Mouse (Mus musculus) midbrain, embryonic 11.5 days (tissue): ENCODE results near the gene Cdca3. TPM values are rescaled to one million over a fixed set of nuclear protein-coding genes. Genes with fewer than 3 reads are reported as not detected.
A peak's percentile ranks its signal among the peaks of the same experiment; 100 is the strongest.
"Not testable (repeated sequence)": the region's sequence is repeated elsewhere in the genome, so short reads cannot be mapped to it uniquely, and the experiment has no call there.

Experiments
- ATAC-seq: fragments of 200-750 bp; cut with Nextera tagmentation; 2 replicates; pipeline ENCODE4 v1.8.0; 2017; ENCODE audit warnings: moderate TSS enrichment, moderate library complexity; ENCODE audit not compliant: low FRiP score
- DNase-seq: peaks from one replicate; pipeline ENCODE4 v3.0.0; 2015; ENCODE audit warnings: low spot score; ENCODE audit errors: missing footprints
- H3K27ac ChIP-seq: fragments of 300-500 bp; sonication (generic); 2 replicates; pipeline ENCODE4 v1.5.1; 2014; ENCODE audit warnings: low read depth, low read length
- H3K27me3 ChIP-seq: fragments of 300-500 bp; sonication (generic); 2 replicates; pipeline ENCODE4 v1.6.1; 2014; ENCODE audit warnings: mild to moderate bottlenecking, low read length, moderate library complexity, mixed read lengths; ENCODE audit not compliant: control insufficient read depth, insufficient read depth
- H3K36me3 ChIP-seq: fragments of 300-500 bp; sonication (generic); 2 replicates; pipeline ENCODE4 v1.6.1; 2014; ENCODE audit warnings: mild to moderate bottlenecking, low read length, moderate library complexity, mixed read lengths; ENCODE audit not compliant: control insufficient read depth, insufficient read depth
- H3K4me1 ChIP-seq: fragments of 300-500 bp; sonication (generic); 2 replicates; pipeline ENCODE4 v1.6.1; 2014; ENCODE audit warnings: low read length; ENCODE audit not compliant: control insufficient read depth, insufficient read depth
- H3K4me2 ChIP-seq: fragments of 300-500 bp; sonication (generic); 2 replicates; pipeline ENCODE4 v1.6.1; 2014; ENCODE audit warnings: mild to moderate bottlenecking, moderate library complexity
- H3K4me3 ChIP-seq: fragments of 300-500 bp; sonication (generic); 2 replicates; pipeline ENCODE4 v1.5.1; 2014; ENCODE audit warnings: low read depth, low read length
- H3K9ac ChIP-seq: fragments of 300-500 bp; sonication (generic); 2 replicates; pipeline ENCODE4 v1.6.1; 2014; ENCODE audit warnings: low read length
- H3K9me3 ChIP-seq: fragments of 300-500 bp; sonication (generic); 2 replicates; pipeline ENCODE4 v1.6.1; 2016; ENCODE audit warnings: low read length; ENCODE audit not compliant: control insufficient read depth
- WGBS: fragments of 180-500 bp; shearing (Covaris S2); extraction: QIAGEN DNeasy Blood & Tissue Kit; methylation state at CpG from one replicate; pipeline ENCODE4 v1.1.7; 2014; 5-methylcytosine and 5-hydroxymethylcytosine counted together
- polyA plus RNA-seq: library from polyadenylated mRNA; unstranded; fragments of >200 nt; fragmentation: Nextera tagmentation; extraction: Ambion mirVana; gene quantifications from 2 replicates; pipeline ENCODE4 v1.2.1, GENCODE M21; 2014

Cdca3 gene
- polyA plus RNA-seq, 1 experiment from 2014 or later: 244 TPM

GRCm38 (mm10) chr6:124822049-124822448 is 7.3 kb upstream of the Cdca3 start:
- no peak for ATAC-seq
- Histone ChIP-seq H3K36me3 (peaks cover 50% of the 10 kb centered on the region), H3K4me1 (no peaks in the 10 kb centered on the region), H3K27ac (no peak overlapping the region), H3K9me3 (no peaks in the 10 kb centered on the region), H3K4me3 (no peak overlapping the region), H3K9ac (no peak overlapping the region), H3K27me3 (no peaks in the 10 kb centered on the region), H3K4me2 (no peak overlapping the region)
- peak; percentile 31 for DNase-seq
- WGBS: 93% methylated on average over 4 of the region's 4 CpGs

GRCm38 (mm10) chr6:124828101-124828592 is 1.2 kb upstream of the Cdca3 start:
- Histone ChIP-seq H3K27me3 (no peaks in the 10 kb centered on the region), H3K4me3 (peak overlapping the region; percentile 74), H3K4me1 (peaks cover 22% of the 10 kb centered on the region), H3K9me3 (no peaks in the 10 kb centered on the region), H3K27ac (peak overlapping the region; percentile 52; the same call in 1 of the 2 replicates), H3K9ac (peak overlapping the region; percentile 71), H3K4me2 (peak overlapping the region; percentile 95), H3K36me3 (peaks cover 26% of the 10 kb centered on the region)
- WGBS: 27% methylated on average over 10 of the region's 10 CpGs
- peak; percentile 88 for DNase-seq
- ATAC-seq: no peak

- Histone ChIP-seq H3K9me3 (no peaks in the 10 kb centered on the region), H3K36me3 (peaks cover 19% of the 10 kb centered on the region), H3K4me1 (peaks cover 22% of the 10 kb centered on the region), H3K27ac (peak overlapping the region; percentile 78), H3K4me3 (peak overlapping the region; percentile 74), H3K27me3 (no peaks in the 10 kb centered on the region), H3K9ac (peak overlapping the region; percentile 79), H3K4me2 (peak overlapping the region; percentile 75)
- under 1% methylated on average over 38 of the region's 38 CpGs for WGBS
- peak; percentile 86 for ATAC-seq
- DNase-seq: peak; percentile 98
Measured at GRCm38 (mm10) chr6:124829799-124830700, 703 bp downstream of the Cdca3 start.

GRCm38 (mm10) chr6:124831199-124831598 is 1.9 kb downstream of the Cdca3 start:
- ATAC-seq, H3K9ac ChIP-seq, H3K27ac ChIP-seq, DNase-seq, H3K27me3 ChIP-seq, H3K9me3 ChIP-seq: not testable (repeated sequence)
- Histone ChIP-seq H3K4me1 (peaks cover 22% of the 10 kb centered on the region), H3K4me2 (peak overlapping the region; percentile 75), H3K4me3 (peak overlapping the region; percentile 74), H3K36me3 (peaks cover 12% of the 10 kb centered on the region)
- WGBS: 96% methylated on average over 4 of the region's 4 CpGs

GRCm38 (mm10) chr6:124831649-124832048 is 2.3 kb downstream of the Cdca3 start:
- DNase-seq (no peak), ATAC-seq (no peak)
- Histone ChIP-seq H3K9ac (no peak overlapping the region), H3K4me1 (peaks cover 22% of the 10 kb centered on the region), H3K9me3 (no peaks in the 10 kb centered on the region), H3K36me3 (peaks cover 12% of the 10 kb centered on the region), H3K4me3 (peak overlapping the region; percentile 74; the same call in 1 of the 2 replicates), H3K27ac (no peak overlapping the region), H3K27me3 (no peaks in the 10 kb centered on the region; the same call in 1 of the 2 replicates), H3K4me2 (no peak overlapping the region)
- WGBS: 95% methylated on average over 8 of the region's 8 CpGs

- Histone ChIP-seq H3K27me3 (no peaks in the 10 kb centered on the region; the same call in 1 of the 2 replicates), H3K9me3 (no peaks in the 10 kb centered on the region), H3K36me3 (peaks cover 12% of the 10 kb centered on the region), H3K4me2 (no peak overlapping the region), H3K4me1 (peaks cover 16% of the 10 kb centered on the region), H3K9ac (no peak overlapping the region), H3K27ac (no peak overlapping the region), H3K4me3 (no peak overlapping the region)
- DNase-seq (peak; percentile 81), ATAC-seq (no peak)
- WGBS: 84% methylated on average over 6 of the region's 6 CpGs
Measured at GRCm38 (mm10) chr6:124834512-124835081, 5.2 kb downstream of the Cdca3 start.

- Histone ChIP-seq H3K9ac (no peak overlapping the region), H3K4me1 (peaks cover 22% of the 10 kb centered on the region), H3K4me3 (no peak overlapping the region), H3K27me3 (no peaks in the 10 kb centered on the region; the same call in 1 of the 2 replicates), H3K9me3 (no peaks in the 10 kb centered on the region), H3K27ac (no peak overlapping the region; the same call in 1 of the 2 replicates), H3K36me3 (peaks cover 12% of the 10 kb centered on the region), H3K4me2 (no peak overlapping the region)
- 62% methylated on average over 10 of the region's 10 CpGs for WGBS
- no peak for ATAC-seq
- peak; percentile 8 for DNase-seq
Measured at GRCm38 (mm10) chr6:124835531-124835930, 6.2 kb downstream of the Cdca3 start.

GRCm38 (mm10) chr6:124836411-124836810 is 7.1 kb downstream of the Cdca3 start:
- ATAC-seq (no peak), DNase-seq (no peak)
- WGBS: 80% methylated on average over 7 of the region's 7 CpGs
- no peak overlapping the region for H3K4me3 ChIP-seq
- H3K27ac ChIP-seq: no peak overlapping the region
- H3K9me3 ChIP-seq: no peaks in the 10 kb centered on the region
- peaks cover 12% of the 10 kb centered on the region for H3K36me3 ChIP-seq
- H3K27me3 ChIP-seq: no peaks in the 10 kb centered on the region; the same call in 1 of the 2 replicates
- H3K4me1 ChIP-seq: peaks cover 18% of the 10 kb centered on the region
- no peak overlapping the region for H3K9ac ChIP-seq
- H3K4me2 ChIP-seq: no peak overlapping the region

- H3K27ac ChIP-seq: peak overlapping the region; percentile 54
- peak; percentile 88 for DNase-seq
- peak; percentile 37 for ATAC-seq
Measured at GRCm38 (mm10) chr6:124839805-124840204, 10.5 kb downstream of the Cdca3 start.

More at GRCm38 (mm10) chr6:124839805-124840204, 10.5 kb downstream of the Cdca3 start:
- H3K9me3 ChIP-seq: no peaks in the 10 kb centered on the region
- no peaks in the 10 kb centered on the region for H3K36me3 ChIP-seq
- WGBS: 9% methylated on average over 8 of the region's 8 CpGs
- peaks cover 16% of the 10 kb centered on the region for H3K4me1 ChIP-seq
- H3K4me3 ChIP-seq: no peak overlapping the region
- H3K9ac ChIP-seq: peak overlapping the region; percentile 39
- no peaks in the 10 kb centered on the region; the same call in 1 of the 2 replicates for H3K27me3 ChIP-seq
- no peak overlapping the region; the same call in 1 of the 2 replicates for H3K4me2 ChIP-seq
